In genomic region chr2:181057341-181057740, GRCm38 (mm10) we compare ENCODE assay signal across 14 mouse cellular contexts. TPM values are rescaled to one million over a fixed set of nuclear protein-coding genes. Genes with fewer than 3 reads are reported as not detected.
A peak's percentile ranks its signal among the peaks of the same experiment; 100 is the strongest.
DNase-seq lines count a peak whose midpoint lies in the region; ATAC-seq and TF ChIP-seq lines count a peak whose summit lies in the region.
"Had no signal": no experiment of that assay in that cellular context is flagged by ENCODE, and none has a peak within 500 bp of the region (broad histone marks: within the 10 kb centered on the region; RNA-seq: fewer than 3 reads in every experiment).

No protein-coding gene starts in this region.

- TF ChIP-seq EP300 in CH12.LX (IDR thresholded peaks at IDR 0.05; ENCODE audit: low read length), result no peak

- DNase-seq in forebrain, embryonic 10.5 days (ENCODE audit: extremely low spot score, low spot score), result no peak
- DNase-seq in CH12.LX (ENCODE audit: extremely low read depth), result no peak
- DNase-seq in embryo, embryonic 9.5 days (ENCODE audit: extremely low spot score), result peak; percentile 34
- peak; percentile 39 for DNase-seq in limb, embryonic 11.5 days (ENCODE audit: low spot score)
- DNase-seq in adrenal gland, postnatal 10 days, result no peak
- DNase-seq in right cerebral cortex, adult 2 months (ENCODE audit: low spot score in 2 of 2), result no peak
- no peak for DNase-seq in urinary bladder, postnatal 14 days (ENCODE audit: low spot score)
- DNase-seq: cerebellum, adult 11-12 months; heart, adult 11 months; spleen, adult 18-20 months had no signal

- H3K79me2 ChIP-seq in CH12.LX (replicated peaks; ENCODE audit: control insufficient read depth, extremely low read depth, insufficient read depth, poor library complexity, severe bottlenecking), result no peaks in the 10 kb centered on the region

- peak overlapping the region; percentile 51; the same call in 1 of the 2 replicates for H3K27ac ChIP-seq in forebrain, embryonic 10.5 days
- no peak overlapping the region for H3K27ac ChIP-seq in forebrain, embryonic 16.5 days (ENCODE audit: low read length)
- no peak overlapping the region for H3K27ac ChIP-seq in CH12.LX (ENCODE audit: insufficient read depth, low read depth)
- no peak overlapping the region for H3K27ac ChIP-seq in limb, embryonic 11.5 days (replicated peaks; ENCODE audit: low read depth, low read length)
- H3K27ac ChIP-seq: neural tube, embryonic 13.5 days; stomach, embryonic 15.5 days had no signal

- no peaks in the 10 kb centered on the region for H3K36me3 ChIP-seq in forebrain, embryonic 10.5 days (replicated peaks)
- H3K36me3 ChIP-seq in forebrain, embryonic 16.5 days (ENCODE audit: control insufficient read depth, insufficient read depth), result no peaks in the 10 kb centered on the region
- H3K36me3 ChIP-seq in CH12.LX (replicated peaks in 1 of 2; ENCODE audit: control insufficient read depth in 1 of 2, insufficient read depth in 1 of 2, low read length in 1 of 2), result no peaks in the 10 kb centered on the region
- no peaks in the 10 kb centered on the region for H3K36me3 ChIP-seq in limb, embryonic 11.5 days (ENCODE audit: control insufficient read depth, insufficient read depth, low read length)
- H3K36me3 ChIP-seq: midbrain, embryonic 12.5 days; neural tube, embryonic 13.5 days; stomach, embryonic 15.5 days had no signal

- no peak for TF ChIP-seq POLR2A in CH12.LX (IDR thresholded peaks at IDR 0.05; ENCODE audit: low read depth, low read length)

- H3K27me3 ChIP-seq in forebrain, embryonic 10.5 days (ENCODE audit: poor library complexity, severe bottlenecking), result no peaks in the 10 kb centered on the region
- H3K27me3 ChIP-seq in forebrain, embryonic 16.5 days (replicated peaks; ENCODE audit: control insufficient read depth, insufficient read depth, low read length), result no peaks in the 10 kb centered on the region
- H3K27me3 ChIP-seq in CH12.LX (replicated peaks), result peaks cover 95% of the 10 kb centered on the region
- H3K27me3 ChIP-seq in limb, embryonic 11.5 days (ENCODE audit: control insufficient read depth, insufficient read depth, low read length), result no peaks in the 10 kb centered on the region
- H3K27me3 ChIP-seq: neural tube, embryonic 13.5 days; stomach, embryonic 15.5 days had no signal

- in situ Hi-C loops in CH12.LX (cut with MboI; ENCODE audit: low pct_ligation_motif_present, low pct_unique_long_range_greater_than_20kb, low sequenced_read_pairs), result loop anchor here (5.0 kb wide), 1 partner anchor 60 kb away; no protein-coding TSS in a partner anchor

- no peak overlapping the region for H3K4me3 ChIP-seq in forebrain, embryonic 10.5 days
- H3K4me3 ChIP-seq in forebrain, embryonic 16.5 days (replicated peaks; ENCODE audit: low read length), result no peak overlapping the region
- no peak overlapping the region for H3K4me3 ChIP-seq in CH12.LX (replicated peaks in 1 of 3; ENCODE audit: low read depth in 2 of 3, low read length in 2 of 3, poor library complexity in 1 of 3)
- no peak overlapping the region for H3K4me3 ChIP-seq in limb, embryonic 11.5 days (ENCODE audit: low read depth, low read length)
- H3K4me3 ChIP-seq: midbrain, embryonic 12.5 days; neural tube, embryonic 13.5 days; stomach, embryonic 15.5 days had no signal

- dilution Hi-C loops in CH12.LX (cut with MboI; ENCODE audit: extremely low pct_ligation_motif_present, extremely low pct_unique_long_range_greater_than_20kb, low sequenced_read_pairs), result no loop called here

- no peak overlapping the region for H3K9ac ChIP-seq in forebrain, embryonic 16.5 days (replicated peaks; ENCODE audit: low read depth, low read length)
- H3K9ac ChIP-seq in CH12.LX (ENCODE audit: insufficient read depth, low read depth), result no peak overlapping the region
- no peak overlapping the region for H3K9ac ChIP-seq in limb, embryonic 11.5 days (ENCODE audit: low read length)
- H3K9ac ChIP-seq: midbrain, embryonic 12.5 days; neural tube, embryonic 13.5 days; stomach, embryonic 15.5 days had no signal

- no peaks in the 10 kb centered on the region for H3K9me3 ChIP-seq in forebrain, embryonic 10.5 days
- H3K9me3 ChIP-seq in forebrain, embryonic 16.5 days (ENCODE audit: control insufficient read depth, low read length), result no peaks in the 10 kb centered on the region
- no peaks in the 10 kb centered on the region for H3K9me3 ChIP-seq in CH12.LX (replicated peaks; ENCODE audit: low read length)
- H3K9me3 ChIP-seq in limb, embryonic 11.5 days (ENCODE audit: control insufficient read depth, low read length), result no peaks in the 10 kb centered on the region
- H3K9me3 ChIP-seq: midbrain, embryonic 12.5 days; neural tube, embryonic 13.5 days; stomach, embryonic 15.5 days had no signal

- WGBS in forebrain, embryonic 10.5 days, result 73% methylated on average over 8 of the region's 8 CpGs
- 52% methylated on average over 8 of the region's 8 CpGs for WGBS in forebrain, embryonic 16.5 days
- WGBS in limb, embryonic 11.5 days, result 34% methylated on average over 8 of the region's 8 CpGs

- no peak overlapping the region for H3K4me2 ChIP-seq in forebrain, embryonic 16.5 days (ENCODE audit: low read length)
- no peak overlapping the region for H3K4me2 ChIP-seq in CH12.LX (ENCODE audit: insufficient read depth, low read depth, poor library complexity, severe bottlenecking)
- H3K4me2 ChIP-seq in limb, embryonic 11.5 days (ENCODE audit: low read depth, severe bottlenecking), result no peak overlapping the region
- H3K4me2 ChIP-seq: midbrain, embryonic 12.5 days; neural tube, embryonic 13.5 days; stomach, embryonic 15.5 days had no signal

- H3K4me1 ChIP-seq in forebrain, embryonic 10.5 days, result peaks cover 18% of the 10 kb centered on the region
- H3K4me1 ChIP-seq in forebrain, embryonic 16.5 days (replicated peaks; ENCODE audit: control insufficient read depth, insufficient read depth, low read length), result peaks cover 5% of the 10 kb centered on the region; the same call in 1 of the 2 replicates
- no peaks in the 10 kb centered on the region for H3K4me1 ChIP-seq in CH12.LX (ENCODE audit: control insufficient read depth in 1 of 2, insufficient read depth in 2 of 2)
- H3K4me1 ChIP-seq in limb, embryonic 11.5 days (ENCODE audit: control insufficient read depth, insufficient read depth, low read length), result peaks cover 6% of the 10 kb centered on the region; the same call in 1 of the 2 replicates
- H3K4me1 ChIP-seq: stomach, embryonic 15.5 days had no signal

- no peak for ATAC-seq in forebrain, embryonic 16.5 days
- ATAC-seq in limb, embryonic 11.5 days (ENCODE audit: insufficient number of reproducible peaks, low FRiP score, low TSS enrichment, low read depth), result no peak

- no peak for TF ChIP-seq CTCF in CH12.LX (conservative IDR thresholded peaks at IDR 0.05 in 1 of 2, IDR thresholded peaks at IDR 0.05 in 1 of 2; ENCODE audit: low read depth in 2 of 2, low read length in 2 of 2)

- TF ChIP-seq RAD21 in CH12.LX (IDR thresholded peaks at IDR 0.05; ENCODE audit: low read depth, low read length), result no peak

TF ChIP-seq in CH12.LX, 34 proteins besides CTCF, POLR2A, EP300 and RAD21:
- TF ChIP-seq NELFE (IDR thresholded peaks at IDR 0.05; ENCODE audit: low read depth, low read length) (no peak), BHLHE40 (IDR thresholded peaks at IDR 0.05; ENCODE audit: low read depth, low read length) (0 out of 2 replicates have a peak, but pooled peaks have one; percentile 13), ZMIZ1 (IDR thresholded peaks at IDR 0.05; ENCODE audit: low read depth, low read length) (no peak), RCOR1 (conservative IDR thresholded peaks at IDR 0.05; ENCODE audit: low read depth, low read length) (no peak)

RNA-seq across cellular contexts. Expression of gene Chrna4, which starts 14.0 kb away (rescaled TPM):
- 5.7 and 5.8 TPM in 2 replicates for polyA plus RNA-seq in forebrain, embryonic 10.5 days (2016; fragmentation: Nextera tagmentation; extraction: Ambion mirVana)
- 6.9 and 9.9 TPM in 2 replicates for polyA plus RNA-seq in forebrain, embryonic 16.5 days (2015; fragmentation: Nextera tagmentation; extraction: Ambion mirVana)
- total RNA-seq in CH12.LX (2012; rRNA removed), result not detected in 2 replicates
- not detected in 2 replicates for total RNA-seq in CH12.LX (2014; rRNA removed)
- not detected in 2 replicates for polyA plus RNA-seq in CH12.LX (2012; ENCODE audit: insufficient read length, low read depth)
- polyA plus RNA-seq in limb, embryonic 11.5 days (2014; fragmentation: Nextera tagmentation; extraction: Ambion mirVana), result 0.95 and 2.8 TPM in 2 replicates
- 1 to 10 TPM; 6.6 to 8.2 TPM for total RNA-seq in adrenal gland, postnatal 10 days (2021)

Comparison
In these comparisons a context has a peak if more than half of its experiments do, and no peak if none do; other contexts are left out.
1. DNase-seq: peak in embryo, embryonic 9.5 days (single experiment) and limb, embryonic 11.5 days (single experiment); none in forebrain, embryonic 10.5 days (single experiment), CH12.LX (single experiment), adrenal gland, postnatal 10 days (single experiment), right cerebral cortex, adult 2 months (0 of 2) and urinary bladder, postnatal 14 days (single experiment).